Mouse (Mus musculus): Measurements from ENCODE around the gene Gm9821.

Gene Gm9821

DNA sequence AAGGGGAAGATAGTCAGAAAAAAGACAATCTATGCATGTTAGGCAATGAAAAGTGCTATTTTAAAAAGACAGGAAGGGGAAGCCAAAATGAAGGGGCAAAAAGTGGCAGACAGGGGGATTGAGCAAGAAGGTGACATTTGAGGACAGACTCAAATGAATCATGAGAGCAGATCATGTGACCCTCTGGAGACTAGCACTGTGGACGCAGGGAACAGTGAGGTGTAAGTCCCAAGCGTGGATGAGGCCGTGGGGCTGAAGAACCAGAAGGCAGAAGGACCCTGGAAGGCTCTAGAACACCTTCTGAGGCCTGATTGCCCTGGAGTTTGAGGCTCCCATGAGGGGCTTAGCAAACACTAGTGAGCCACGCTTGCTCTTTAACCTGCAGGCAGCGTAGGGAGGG, 20.9 kb downstream of the Gm9821 start:
- no peak for DNase-seq (ENCODE audit: extremely low spot score, low read depth, low spot score)

DNA sequence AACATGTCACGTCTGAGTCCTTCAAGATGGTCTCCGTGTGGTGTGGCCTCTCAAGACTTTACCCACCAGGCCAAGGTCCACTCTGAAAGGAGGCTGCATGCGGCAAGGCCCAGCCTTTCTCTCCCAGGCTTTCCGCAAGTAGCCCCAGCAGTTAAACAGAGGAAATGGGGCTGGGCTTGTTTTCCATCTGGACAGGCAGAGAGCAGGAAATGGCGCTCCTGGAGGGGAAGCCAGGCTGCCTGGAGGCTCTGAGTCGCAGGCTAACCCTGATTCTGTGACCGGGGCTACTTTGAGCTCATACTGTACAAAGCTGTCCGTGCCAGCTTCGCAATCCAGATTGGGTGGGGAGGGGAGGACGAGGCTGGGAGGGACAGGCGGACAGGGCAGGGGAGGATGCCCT, 22.5 kb downstream of the Gm9821 start:
- no peak for DNase-seq (ENCODE audit: extremely low spot score, low read depth, low spot score)

DNA sequence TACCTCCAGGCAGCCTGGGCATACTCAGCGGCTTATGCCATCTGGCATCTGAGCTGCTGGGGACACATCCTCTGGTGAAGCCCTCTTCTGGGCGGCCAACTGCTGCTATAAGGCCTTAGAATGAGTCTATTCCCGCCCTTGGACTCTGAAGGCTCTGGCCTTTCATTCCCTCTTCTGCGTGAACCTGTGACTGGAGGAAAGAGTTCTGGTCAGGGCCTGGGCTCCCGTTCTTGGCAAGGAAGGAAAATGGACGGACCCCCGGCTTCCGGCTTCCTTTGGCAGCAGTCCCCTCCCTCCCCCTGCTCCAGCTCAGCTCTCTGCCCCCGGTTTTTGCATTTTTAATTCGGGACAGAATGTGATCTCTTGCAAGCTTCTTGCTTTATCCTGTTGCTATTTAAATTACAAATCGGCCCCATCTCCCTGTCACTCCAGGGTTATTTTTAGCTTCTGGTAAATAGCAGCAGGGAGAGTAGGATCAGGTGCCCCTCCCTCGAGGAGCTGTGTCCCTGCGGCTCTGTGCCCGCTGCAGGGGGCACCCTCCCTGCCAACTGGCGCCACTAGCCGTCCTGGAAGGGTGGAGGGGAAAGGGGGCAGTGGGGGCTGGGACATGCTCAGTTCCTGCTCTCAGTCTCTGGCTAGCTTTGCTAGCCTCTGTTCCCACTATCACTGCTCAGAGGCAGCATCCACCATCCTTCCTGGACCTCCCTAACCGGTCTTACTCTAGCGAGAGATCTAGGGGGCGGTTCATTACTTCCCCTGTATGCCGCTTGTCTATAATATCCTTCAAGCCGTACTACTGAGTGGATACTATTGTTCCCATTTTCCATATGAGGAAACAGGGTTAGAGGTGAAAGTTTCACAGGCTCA, 26.0 kb downstream of the Gm9821 start:
- DNase-seq (ENCODE audit: extremely low spot score, low read depth, low spot score), result no peak

DNA sequence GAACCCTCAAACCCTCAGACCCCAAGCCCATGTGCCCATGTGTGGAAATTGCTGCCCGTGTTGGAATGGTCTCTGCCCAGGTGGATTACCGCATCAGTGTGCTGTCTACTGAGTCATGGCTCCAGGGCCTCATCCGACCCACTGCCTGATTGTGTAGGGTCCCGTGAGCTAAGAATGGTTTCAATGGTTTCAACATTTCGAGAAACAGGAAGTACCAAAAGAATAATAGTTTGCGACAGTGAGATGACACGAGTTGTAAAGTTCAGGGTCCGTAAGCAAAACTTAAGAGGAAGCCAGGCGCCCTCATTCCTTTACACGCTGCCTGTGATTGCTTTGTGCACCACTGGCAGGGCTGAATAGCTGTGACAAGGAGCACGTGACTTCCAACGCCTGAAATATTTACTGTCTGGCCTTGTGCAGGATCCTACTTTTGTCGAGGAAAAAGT, 26.6 kb downstream of the Gm9821 start:
- DNase-seq (ENCODE audit: extremely low spot score, low read depth, low spot score), result no peak

DNA sequence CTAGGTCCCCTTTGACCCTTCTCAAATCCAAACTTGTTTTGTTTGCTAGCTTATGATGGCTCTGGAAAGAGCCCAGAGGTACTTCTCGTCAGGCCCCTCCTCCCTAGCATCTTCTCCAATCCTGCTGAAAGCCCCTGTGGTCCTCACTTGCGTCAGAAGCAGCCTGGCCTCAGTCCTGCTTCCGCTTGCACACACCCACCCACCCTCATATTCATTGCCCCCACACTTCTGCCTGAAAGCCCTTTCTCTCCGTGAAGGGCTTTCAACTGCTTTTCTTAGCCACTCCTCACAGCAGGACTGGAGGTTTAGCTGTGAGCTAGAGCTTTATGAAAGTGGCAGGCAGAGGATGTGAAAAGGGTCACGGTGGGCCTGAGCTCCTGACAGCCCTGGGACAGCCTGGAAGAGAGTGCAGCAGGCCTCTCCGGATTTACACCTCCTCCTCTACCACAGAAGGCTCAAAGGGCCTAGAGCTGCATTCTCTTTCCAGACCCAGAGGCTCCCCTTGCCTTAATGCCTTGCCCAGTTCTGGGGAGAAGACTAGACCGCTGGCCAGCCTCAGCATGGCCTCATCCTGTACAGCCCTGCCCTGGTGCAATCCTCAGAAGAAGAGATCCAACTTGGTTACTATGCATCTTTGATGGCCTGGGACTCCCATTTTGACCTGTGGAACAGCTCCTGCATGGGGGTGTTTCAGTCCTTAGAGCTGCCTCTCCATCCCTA, 28.1 kb downstream of the Gm9821 start:
- no peak for DNase-seq (ENCODE audit: extremely low spot score, low read depth, low spot score)

DNA sequence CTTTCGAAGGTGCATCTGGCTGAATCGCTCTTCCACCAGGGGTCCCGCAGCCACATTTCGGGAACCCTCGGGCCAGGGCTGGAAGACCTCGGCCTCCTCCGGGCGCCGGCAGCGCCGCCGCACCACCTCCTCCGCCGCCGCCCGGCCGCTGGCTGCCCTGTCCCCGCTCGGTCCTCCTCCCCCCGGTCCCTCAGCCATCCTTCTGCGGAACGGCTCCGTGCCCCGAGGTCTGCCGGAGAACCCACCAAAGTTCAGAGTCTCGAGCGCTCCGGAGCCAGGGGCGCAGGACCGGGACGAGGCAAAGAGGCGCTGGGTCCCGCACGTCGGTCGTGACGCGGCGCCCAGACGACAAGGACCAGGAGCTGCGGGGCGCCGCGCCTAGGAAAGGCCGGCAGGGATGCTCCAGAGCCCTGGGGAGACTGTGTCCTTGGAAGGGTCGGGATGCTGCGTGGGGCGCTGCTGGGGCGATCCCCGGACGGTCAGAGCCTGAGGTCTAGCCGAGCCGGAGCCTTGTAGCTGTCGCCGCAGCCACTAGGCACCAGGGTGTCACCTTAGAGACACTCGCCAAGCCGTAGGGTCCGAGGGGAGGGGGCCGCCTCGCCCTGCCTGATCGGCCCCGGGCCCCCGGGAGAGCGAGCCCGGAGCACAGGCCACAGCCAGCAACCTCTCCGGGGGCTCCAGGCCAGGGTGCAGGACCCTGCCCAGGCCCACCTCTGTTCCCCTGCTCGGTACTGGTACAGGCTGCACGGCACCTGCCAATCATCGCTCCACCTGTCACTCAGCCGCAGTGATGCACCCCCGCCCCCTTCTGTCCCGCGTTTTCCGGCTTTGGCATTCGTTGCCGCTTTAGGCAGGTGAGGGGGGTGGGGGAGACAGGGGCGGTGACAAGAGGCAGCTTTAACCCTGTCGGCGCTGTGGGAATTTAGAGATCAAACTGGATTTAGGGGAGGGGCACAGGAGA, 30.4 kb downstream of the Gm9821 start, which contains the start of gene Dgkz:
TSS of gene Dgkz (minus strand) at position 284 of the 961 bp plus-strand sequence.
- DNase-seq (ENCODE audit: extremely low spot score, low read depth, low spot score), result no peak

DNA sequence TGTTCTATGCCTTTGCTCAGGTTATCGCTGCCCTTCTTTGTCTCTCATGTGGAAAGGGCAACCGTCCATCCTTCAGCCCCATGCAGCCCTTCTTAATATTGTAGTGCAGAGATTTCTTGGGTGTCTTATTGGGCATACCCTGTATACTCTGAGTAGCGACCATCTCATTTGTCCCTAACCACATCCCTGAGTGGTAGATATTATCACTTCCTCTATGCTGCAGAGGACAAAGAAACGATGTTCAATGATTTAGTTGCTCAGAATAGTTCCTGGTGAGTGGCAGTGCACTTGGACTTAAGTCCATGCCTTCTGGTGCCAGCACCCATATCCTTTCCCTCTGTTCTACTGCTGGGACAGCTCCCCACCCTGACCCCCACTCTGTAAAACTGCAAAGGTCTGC, 32.5 kb downstream of the Gm9821 start:
- no peak for DNase-seq (ENCODE audit: extremely low spot score, low read depth, low spot score)

DNA sequence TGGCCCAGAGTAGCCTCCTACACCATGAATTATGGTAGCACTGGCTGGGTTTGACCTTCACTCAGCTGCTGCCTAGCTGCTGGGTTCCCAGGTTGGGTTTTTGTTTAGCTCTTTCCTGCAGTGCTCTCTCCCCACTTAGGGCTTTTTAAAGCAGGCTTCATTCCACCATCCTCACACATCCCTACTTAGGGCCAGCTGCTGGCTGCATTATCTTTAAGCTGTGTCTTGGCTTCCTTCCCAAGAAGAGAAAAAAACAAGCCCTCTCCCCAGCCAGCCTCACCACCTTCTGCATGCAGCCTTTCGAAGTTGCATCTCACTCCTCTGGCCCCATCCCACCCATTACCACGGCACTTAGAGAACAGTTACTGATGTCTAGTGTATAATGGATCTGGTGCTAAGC, 33.0 kb downstream of the Gm9821 start:
- no peak for DNase-seq (ENCODE audit: extremely low spot score, low read depth, low spot score)

DNA sequence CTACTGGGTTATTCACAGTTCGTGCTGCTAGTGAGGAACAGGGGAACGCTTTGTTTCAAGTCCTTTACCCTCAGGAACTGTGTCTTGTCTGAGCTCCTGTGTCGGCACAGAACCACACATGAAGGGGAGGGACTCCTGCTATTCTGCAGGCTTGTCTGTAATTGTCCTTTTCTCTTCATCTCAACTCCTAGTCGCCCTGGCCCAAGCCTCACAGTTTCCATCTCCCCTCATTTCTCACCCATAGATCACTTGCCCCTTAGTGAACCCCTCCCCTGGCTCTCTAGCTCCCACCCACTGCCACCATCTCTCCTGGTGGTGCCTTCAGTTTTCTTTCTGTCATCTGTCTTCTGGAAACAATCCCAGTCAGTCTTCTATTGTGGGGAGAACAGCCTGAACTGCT, 34.7 kb downstream of the Gm9821 start:
- no peak for DNase-seq (ENCODE audit: extremely low spot score, low read depth, low spot score)

DNA sequence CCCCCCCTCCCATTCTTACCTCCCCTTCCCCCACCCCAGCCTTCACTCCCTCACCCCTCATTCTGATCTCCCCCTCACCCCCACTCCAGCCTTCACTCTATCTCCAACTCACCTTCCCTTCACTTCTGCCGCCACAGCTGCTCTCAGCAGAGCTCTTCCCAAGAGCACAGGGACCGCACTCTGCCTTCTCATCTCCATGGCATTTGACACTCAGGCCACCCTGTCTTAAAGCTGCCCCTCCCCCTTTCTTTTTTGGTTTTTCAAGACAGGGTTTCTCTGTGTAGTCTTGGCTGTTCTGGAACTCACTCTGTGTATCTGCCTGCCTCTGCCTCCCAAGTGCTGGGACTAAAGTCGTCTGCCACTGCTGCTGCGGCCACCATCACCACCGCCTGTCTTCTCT, 35.3 kb downstream of the Gm9821 start:
- DNase-seq (ENCODE audit: extremely low spot score, low read depth, low spot score), result no peak

DNA sequence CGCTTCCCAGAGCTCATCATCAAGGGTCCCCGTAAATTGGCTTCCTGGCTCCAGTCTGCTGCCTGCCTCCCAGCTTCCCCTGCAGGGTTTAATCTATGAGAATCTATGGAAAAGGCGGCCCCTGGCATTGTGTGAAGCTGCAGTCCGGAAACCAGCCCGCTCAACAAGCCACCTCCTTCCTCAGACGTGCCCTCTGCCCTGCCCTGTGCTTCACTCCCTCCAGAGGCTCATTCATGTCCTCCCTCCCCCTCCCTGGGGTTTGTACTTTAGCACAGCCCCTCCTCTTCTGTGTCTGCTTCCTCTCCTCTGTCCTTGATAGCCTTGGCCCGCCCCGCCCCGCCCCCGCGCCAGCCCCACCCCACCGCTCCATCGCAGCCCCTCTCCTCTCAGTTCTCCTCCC, 38.9 kb downstream of the Gm9821 start:
- DNase-seq (ENCODE audit: extremely low spot score, low read depth, low spot score), result no peak

DNA sequence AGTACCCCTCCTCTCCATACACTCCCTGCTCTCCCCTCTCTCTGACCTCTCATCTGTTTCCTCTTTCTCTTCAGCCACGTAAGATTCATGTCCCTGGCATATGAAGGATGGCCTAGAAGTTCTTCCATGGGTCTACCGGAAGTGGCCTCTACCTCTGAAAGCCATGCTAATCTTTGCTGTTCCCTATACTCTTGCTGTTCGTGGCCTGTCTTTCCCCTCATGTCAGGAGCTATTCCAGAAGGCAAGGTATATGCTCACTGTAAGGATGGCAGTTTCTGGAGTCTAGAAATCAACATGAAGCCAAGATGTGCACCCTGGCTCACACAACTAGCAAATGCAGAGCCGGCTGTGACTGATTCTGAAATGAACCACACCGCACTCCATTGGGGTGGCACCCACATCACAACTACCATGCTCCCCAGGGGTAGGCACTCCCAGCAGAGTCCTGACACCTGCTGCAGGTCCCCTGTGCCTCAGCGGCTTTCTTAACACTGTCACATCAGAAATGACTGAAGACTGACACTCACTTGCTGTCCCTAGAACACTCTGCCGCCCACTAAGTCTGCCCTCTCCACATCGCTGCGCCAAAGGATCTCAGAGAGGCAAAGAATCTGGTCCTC, 39.5 kb downstream of the Gm9821 start:
- no peak for DNase-seq (ENCODE audit: extremely low spot score, low read depth, low spot score)

DNA sequence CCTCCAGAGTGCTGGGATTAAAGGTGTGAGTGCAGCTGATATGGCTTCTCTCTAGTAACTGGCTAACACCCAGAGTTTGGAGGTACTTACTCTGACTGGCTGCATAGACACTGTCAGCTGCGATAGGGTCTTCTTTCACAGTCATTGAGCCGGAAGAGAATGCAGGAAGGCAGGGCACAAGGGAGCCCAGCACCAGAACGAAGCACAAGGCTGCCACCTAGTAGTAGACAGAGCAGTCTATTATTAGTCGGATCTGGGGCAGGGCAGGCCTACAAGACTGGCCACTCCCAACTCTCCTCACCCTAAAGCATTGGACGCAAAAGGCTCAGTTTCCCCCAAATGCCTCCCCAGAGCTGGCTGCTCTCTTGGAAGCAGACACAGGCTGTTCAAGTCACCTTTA, 40.6 kb downstream of the Gm9821 start:
- DNase-seq (ENCODE audit: extremely low spot score, low read depth, low spot score), result no peak

DNA sequence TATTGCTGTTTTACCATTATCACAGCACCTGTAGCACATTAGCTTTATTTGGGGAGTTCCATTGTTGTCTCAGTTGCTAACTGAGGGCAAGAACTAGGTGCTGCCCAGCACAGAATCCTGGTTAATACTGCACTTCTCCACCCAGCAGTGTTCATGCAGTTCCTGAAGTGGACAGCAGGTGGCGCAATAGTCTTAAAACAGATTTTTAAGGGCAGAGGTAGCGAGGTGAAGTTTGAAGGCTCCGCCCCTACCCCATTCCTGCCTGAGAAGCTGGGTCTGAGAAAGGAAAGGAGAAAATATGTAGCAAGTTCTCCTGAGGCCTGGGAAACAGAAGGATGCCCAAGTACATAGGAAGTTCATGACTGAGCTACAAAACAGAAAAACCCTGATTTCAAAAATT, 42.0 kb downstream of the Gm9821 start:
- peak; percentile 85 for DNase-seq (ENCODE audit: extremely low spot score, low read depth, low spot score)

DNA sequence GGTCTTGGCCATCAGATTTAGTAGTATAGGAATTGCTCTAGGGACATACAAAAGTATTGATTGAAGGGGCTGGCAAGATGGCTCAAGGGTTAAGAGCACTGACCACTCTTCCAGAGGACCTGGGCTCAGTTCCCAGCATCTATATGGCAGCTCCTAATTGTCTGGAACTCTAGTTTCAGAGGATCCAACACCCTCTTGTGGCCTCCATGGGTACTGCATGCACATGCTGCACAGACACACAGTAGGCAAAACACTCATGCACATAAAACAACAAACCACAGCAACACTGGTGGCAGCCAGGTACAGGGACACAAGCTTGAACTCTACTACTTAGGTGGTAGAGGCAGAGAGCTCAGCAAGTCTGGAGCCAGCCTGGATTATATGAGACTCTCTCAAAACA, 44.2 kb downstream of the Gm9821 start:
- DNase-seq (ENCODE audit: extremely low spot score, low read depth, low spot score), result no peak

DNA sequence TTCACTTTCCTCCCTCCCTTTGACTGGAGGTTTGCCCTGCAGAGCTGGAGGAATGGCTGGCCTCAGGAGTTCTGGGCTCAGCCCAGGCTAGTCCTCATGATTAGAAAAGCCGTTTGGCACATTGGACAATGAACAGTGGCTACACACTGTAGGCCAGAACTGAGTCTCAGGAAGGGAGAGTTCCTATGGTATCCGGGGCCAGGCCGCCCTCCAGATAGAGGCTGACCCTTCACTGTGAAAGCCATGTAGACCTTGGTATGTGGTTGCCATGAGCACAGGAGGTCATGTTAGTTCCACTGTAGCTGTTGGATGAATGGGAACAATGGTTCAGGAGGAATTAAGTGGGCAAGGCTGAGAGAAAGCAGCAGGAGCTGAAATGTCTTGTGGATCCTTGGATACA, 47.9 kb downstream of the Gm9821 start:
- DNase-seq (ENCODE audit: extremely low spot score, low read depth, low spot score), result no peak

DNA sequence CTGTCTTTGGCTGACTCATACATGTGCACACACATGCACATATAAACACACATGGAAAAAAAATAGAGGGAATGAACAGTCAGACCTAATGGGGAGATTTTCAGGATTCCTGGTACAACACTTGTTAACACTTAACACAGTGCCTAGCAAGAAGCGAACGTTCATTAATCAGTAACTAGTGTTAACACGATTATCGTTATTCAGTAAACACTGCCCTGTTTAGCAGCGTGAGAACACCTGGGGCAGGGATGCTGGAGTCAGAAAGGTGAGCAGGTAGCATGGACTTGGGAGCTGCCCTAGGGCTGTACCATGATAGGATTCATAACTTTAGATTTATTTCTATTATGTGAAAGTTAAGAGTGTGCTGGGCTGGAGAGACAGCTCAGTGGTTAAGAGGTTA, 50.5 kb downstream of the Gm9821 start:
- DNase-seq (ENCODE audit: extremely low spot score, low read depth, low spot score), result no peak
